Mouse (Mus musculus): Measurements from ENCODE around the gene Pias4. TPM values are rescaled to one million over a fixed set of nuclear protein-coding genes. Genes with fewer than 3 reads are reported as not detected.
A peak's percentile ranks its signal among the peaks of the same experiment; 100 is the strongest.

Pias4 gene
- polyA plus RNA-seq, 1 experiment from 2014 or later, result 44.0 TPM

DNA sequence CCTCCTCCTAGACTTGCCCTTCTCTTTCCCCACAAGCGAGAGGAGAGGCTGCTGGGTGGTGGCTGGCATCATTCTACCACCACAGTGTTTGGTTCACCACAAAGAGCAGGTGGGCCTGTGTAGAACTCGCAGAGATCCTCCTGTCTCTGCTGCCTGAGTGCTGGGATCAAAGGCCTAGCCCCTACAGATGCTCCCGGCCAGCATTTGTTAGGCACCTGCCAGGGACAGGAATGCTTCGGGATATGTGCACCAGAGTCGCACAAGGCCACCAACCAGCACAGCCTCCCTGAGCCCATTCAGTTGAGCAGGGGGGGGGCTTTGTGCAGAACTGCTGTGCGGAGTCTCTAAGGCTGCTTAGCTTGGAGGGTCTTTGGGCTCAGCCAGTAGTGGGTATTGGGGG, 22.4 kb downstream of the Pias4 start:
- Histone ChIP-seq H3K9ac (ENCODE audit: low read length) (no peak overlapping the region), H3K4me3 (ENCODE audit: low read depth, low read length) (no peak overlapping the region), H3K4me2 (ENCODE audit: low read length) (no peak overlapping the region), H3K9me3 (replicated peaks; ENCODE audit: control insufficient read depth, low read length) (no peaks in the 10 kb centered on the region), H3K4me1 (ENCODE audit: control insufficient read depth, insufficient read depth, low read length) (no peaks in the 10 kb centered on the region; the same call in 1 of the 2 replicates), H3K27ac (ENCODE audit: low read depth, low read length) (no peak overlapping the region), H3K27me3 (replicated peaks; ENCODE audit: control insufficient read depth, insufficient read depth, low read length) (no peaks in the 10 kb centered on the region), H3K36me3 (ENCODE audit: control insufficient read depth, insufficient read depth, low read length) (peaks cover 71% of the 10 kb centered on the region)
- no peak for DNase-seq (ENCODE audit: low spot score)
- WGBS, result 88% methylated on average over 6 of the region's 6 CpGs
- no peak for ATAC-seq

DNA sequence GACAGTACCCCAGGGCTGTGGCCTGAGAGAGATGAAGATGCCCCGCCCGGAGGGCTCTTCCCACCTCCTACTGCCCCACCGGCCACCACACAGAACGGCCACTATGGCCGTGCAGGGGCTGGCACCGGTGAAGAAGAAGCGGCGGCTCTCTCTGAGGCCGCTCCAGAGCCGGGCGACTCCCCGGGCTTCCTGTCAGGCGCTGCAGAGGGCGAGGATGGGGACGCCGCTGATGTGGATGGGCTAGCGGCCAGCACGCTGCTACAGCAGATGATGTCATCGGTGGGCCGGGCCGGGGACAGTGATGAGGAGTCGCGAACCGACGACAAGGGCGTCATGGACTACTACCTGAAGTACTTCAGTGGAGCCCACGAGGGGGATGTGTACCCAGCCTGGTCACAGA, 23.1 kb downstream of the Pias4 start:
- WGBS, result 93% methylated on average over 27 of the region's 27 CpGs
- H3K36me3 ChIP-seq (ENCODE audit: control insufficient read depth, insufficient read depth, low read length), result peaks cover 65% of the 10 kb centered on the region
- H3K9ac ChIP-seq (ENCODE audit: low read length), result no peak overlapping the region
- H3K4me2 ChIP-seq (ENCODE audit: low read length), result no peak overlapping the region
- H3K4me3 ChIP-seq (ENCODE audit: low read depth, low read length), result no peak overlapping the region
- H3K27ac ChIP-seq (ENCODE audit: low read depth, low read length), result no peak overlapping the region
- no peaks in the 10 kb centered on the region; the same call in 1 of the 2 replicates for H3K4me1 ChIP-seq (ENCODE audit: control insufficient read depth, insufficient read depth, low read length)
- ATAC-seq, result no peak
- no peaks in the 10 kb centered on the region for H3K27me3 ChIP-seq (replicated peaks; ENCODE audit: control insufficient read depth, insufficient read depth, low read length)
- DNase-seq (ENCODE audit: low spot score), result no peak
- H3K9me3 ChIP-seq (replicated peaks; ENCODE audit: control insufficient read depth, low read length), result no peaks in the 10 kb centered on the region

DNA sequence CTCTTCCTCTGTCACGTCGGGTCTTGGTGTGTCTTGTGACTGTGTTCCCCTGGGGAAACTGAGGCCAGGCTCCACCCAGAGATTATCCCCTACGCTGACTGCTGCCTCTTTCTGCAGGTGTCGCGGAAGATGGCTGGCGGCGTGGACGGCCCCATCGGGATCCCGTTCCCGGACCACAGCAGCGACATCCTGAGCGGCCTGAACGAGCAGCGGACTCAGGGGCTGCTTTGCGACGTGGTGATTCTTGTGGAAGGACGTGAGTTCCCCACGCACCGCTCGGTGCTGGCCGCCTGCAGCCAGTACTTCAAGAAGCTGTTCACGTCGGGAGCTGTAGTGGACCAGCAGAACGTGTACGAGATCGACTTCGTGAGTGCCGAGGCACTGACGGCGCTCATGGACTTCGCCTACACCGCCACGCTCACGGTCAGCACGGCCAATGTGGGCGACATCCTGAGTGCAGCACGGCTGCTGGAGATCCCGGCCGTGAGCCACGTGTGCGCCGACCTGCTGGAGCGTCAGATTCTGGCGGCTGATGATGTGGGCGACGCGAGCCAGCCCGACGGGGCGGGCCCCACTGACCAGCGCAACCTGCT, 23.8 kb downstream of the Pias4 start:
- no peak for ATAC-seq

DNA sequence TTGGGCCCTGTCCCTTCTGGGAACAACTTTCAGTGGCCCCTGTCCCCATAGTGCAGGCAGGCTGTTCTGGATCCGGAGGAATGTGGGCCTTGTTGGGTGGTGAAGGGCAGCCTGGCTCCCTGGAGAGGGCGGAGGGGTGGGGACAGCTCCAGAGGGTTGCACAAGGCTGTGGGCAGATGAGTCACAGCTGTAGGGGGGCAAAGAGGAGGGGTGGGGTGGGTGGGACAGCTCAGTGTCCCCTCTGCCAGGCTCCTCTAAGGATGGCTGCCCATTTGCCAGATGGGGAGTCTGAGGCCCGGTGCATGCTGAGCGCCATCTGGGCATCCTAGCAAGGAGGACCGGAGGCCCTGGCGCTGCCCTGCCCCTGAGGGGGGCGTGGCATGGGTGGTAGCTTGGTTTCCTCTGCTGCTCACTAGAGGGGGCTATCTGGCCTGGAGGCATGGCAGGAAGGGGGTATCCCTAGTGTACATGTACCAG, 24.5 kb downstream of the Pias4 start:
- peak overlapping the region; percentile 9; the same call in 1 of the 2 replicates for H3K27ac ChIP-seq (ENCODE audit: low read depth, low read length)
- ATAC-seq (no peak), DNase-seq (ENCODE audit: low spot score) (no peak)
- peaks cover 50% of the 10 kb centered on the region for H3K36me3 ChIP-seq (ENCODE audit: control insufficient read depth, insufficient read depth, low read length)
- H3K9ac ChIP-seq (ENCODE audit: low read length), result no peak overlapping the region
- H3K4me1 ChIP-seq (ENCODE audit: control insufficient read depth, insufficient read depth, low read length), result peaks cover 12% of the 10 kb centered on the region
- no peaks in the 10 kb centered on the region for H3K9me3 ChIP-seq (replicated peaks; ENCODE audit: control insufficient read depth, low read length)
- H3K4me2 ChIP-seq (ENCODE audit: low read length), result no peak overlapping the region
- 91% methylated on average over 7 of the region's 7 CpGs for WGBS
- no peak overlapping the region for H3K4me3 ChIP-seq (ENCODE audit: low read depth, low read length)
- H3K27me3 ChIP-seq (replicated peaks; ENCODE audit: control insufficient read depth, insufficient read depth, low read length), result no peaks in the 10 kb centered on the region

More for the DNA sequence above, 23.8 kb downstream of the Pias4 start:
- no peaks in the 10 kb centered on the region for H3K27me3 ChIP-seq (replicated peaks; ENCODE audit: control insufficient read depth, insufficient read depth, low read length)
- no peaks in the 10 kb centered on the region for H3K9me3 ChIP-seq (replicated peaks; ENCODE audit: control insufficient read depth, low read length)
- H3K4me1 ChIP-seq (ENCODE audit: control insufficient read depth, insufficient read depth, low read length), result peaks cover 5% of the 10 kb centered on the region
- peaks cover 57% of the 10 kb centered on the region for H3K36me3 ChIP-seq (ENCODE audit: control insufficient read depth, insufficient read depth, low read length)
- no peak for DNase-seq (ENCODE audit: low spot score)
- H3K4me2 ChIP-seq (ENCODE audit: low read length), result no peak overlapping the region
- H3K4me3 ChIP-seq (ENCODE audit: low read depth, low read length), result no peak overlapping the region
- 97% methylated on average over 52 of the region's 52 CpGs for WGBS
- H3K27ac ChIP-seq (ENCODE audit: low read depth, low read length), result no peak overlapping the region
- H3K9ac ChIP-seq (ENCODE audit: low read length), result no peak overlapping the region

DNA sequence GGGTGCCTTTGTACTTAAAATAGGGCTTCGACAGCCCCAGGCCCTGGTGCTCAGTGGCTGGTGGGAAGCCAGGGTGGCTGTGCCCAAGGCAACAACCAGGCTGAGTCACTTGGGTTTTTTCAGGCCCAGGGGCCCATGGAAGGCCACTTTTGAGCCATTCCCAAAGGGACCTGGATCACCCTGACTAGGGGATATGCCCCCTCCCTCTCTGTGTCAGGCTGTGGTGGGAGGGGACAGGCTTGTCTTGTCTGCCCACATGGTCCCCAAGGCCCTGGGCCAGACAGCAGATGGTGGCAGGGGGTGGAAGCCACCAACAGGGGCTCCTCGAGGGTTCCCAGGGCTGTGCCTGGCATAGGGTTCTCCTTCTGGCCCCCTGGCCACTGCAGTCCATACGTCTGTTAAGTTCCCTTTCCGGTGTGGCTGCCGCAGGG, 25.2 kb downstream of the Pias4 start:
- Histone ChIP-seq H3K4me1 (ENCODE audit: control insufficient read depth, insufficient read depth, low read length) (peaks cover 13% of the 10 kb centered on the region), H3K9ac (ENCODE audit: low read length) (no peak overlapping the region), H3K4me3 (ENCODE audit: low read depth, low read length) (no peak overlapping the region), H3K27me3 (replicated peaks; ENCODE audit: control insufficient read depth, insufficient read depth, low read length) (no peaks in the 10 kb centered on the region), H3K9me3 (replicated peaks; ENCODE audit: control insufficient read depth, low read length) (no peaks in the 10 kb centered on the region), H3K27ac (ENCODE audit: low read depth, low read length) (peak overlapping the region; percentile 24; the same call in 1 of the 2 replicates), H3K36me3 (ENCODE audit: control insufficient read depth, insufficient read depth, low read length) (peaks cover 44% of the 10 kb centered on the region), H3K4me2 (ENCODE audit: low read length) (no peak overlapping the region)
- no peak for ATAC-seq
- DNase-seq (ENCODE audit: low spot score), result peak; percentile 31
- 67% methylated on average over 5 of the region's 5 CpGs for WGBS

DNA sequence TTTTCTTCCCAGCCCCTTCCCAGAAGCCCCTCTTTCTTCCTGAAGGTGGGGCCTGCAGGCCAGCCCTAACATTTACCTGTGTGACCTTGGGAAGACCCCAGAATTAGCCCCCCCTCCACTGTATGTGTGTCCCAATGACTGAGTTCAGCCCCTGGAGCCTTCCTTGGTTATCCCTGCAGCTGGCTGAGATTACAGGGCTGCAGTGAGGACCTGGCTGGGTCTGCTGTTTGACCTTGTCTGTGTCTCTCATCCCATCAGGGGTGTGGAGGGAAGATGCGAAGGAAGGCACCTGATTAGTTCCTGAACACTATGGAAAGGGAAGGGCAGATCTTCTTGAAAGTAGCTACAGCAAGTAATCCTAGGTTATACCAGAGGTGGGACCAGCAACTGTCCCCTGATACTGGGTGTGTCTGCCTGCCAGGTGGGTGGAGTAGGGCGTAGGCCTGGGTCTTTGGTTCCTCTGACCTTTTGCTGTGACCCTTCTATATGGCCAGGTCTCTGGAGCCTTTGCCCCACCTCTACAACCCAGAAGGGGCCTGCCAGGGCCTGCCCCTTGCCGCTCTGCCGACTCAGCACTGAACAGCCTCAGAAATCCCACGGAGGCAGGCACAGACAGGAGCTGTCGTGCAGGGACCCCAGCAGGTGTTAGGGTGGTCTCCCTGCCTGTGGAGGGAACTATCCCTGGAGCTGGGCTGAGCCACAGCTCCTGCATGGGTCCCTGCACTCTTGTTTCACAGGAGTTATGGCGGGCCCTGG, 26.1 kb downstream of the Pias4 start:
- Histone ChIP-seq H3K4me3 (ENCODE audit: low read depth, low read length) (no peak overlapping the region), H3K4me2 (ENCODE audit: low read length) (no peak overlapping the region), H3K4me1 (ENCODE audit: control insufficient read depth, insufficient read depth, low read length) (peaks cover 13% of the 10 kb centered on the region), H3K27ac (ENCODE audit: low read depth, low read length) (no peak overlapping the region), H3K36me3 (ENCODE audit: control insufficient read depth, insufficient read depth, low read length) (peaks cover 34% of the 10 kb centered on the region), H3K9me3 (replicated peaks; ENCODE audit: control insufficient read depth, low read length) (no peaks in the 10 kb centered on the region), H3K9ac (ENCODE audit: low read length) (peak overlapping the region; percentile 21; the same call in 1 of the 2 replicates), H3K27me3 (replicated peaks; ENCODE audit: control insufficient read depth, insufficient read depth, low read length) (no peaks in the 10 kb centered on the region)
- DNase-seq (ENCODE audit: low spot score) (no peak), ATAC-seq (no peak)
- WGBS, result 89% methylated on average over 7 of the region's 7 CpGs

DNA sequence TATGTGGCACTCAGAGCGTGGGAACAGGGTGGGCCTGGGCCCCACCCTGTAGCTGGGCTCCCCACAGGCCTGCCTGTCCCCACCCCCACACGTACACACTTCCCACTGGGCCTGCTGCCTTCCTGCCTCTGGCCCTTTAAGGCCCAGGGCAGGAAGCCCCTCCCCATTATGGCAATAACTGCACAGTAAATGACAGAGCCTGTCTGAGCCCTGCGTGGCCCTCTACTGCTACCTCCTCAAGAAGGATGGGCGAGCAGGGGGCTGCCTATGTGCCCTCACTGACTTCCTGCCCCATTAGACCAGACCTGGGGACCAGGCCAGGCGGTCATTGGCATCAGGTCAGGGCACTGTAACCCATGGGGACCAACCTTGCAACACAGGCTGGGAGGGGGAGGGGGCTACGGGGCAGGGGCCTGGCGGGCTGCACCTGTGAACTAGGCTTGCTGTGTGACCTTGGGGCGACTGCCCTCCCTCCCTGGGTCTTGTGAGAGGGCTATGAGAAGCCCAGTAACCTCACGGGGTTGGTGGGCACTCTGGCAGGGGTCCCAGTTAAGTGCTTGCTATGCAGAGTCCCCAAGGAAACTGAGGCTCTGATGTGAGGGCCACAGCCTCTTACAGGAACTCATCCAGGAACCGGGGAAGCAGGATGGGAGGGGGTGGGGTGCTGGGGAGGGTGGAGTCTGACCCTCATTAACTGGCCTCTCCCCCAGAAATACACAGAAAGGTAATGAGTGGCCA, 26.8 kb downstream of the Pias4 start:
- peak overlapping the region; percentile 29; the same call in 1 of the 2 replicates for H3K9ac ChIP-seq (ENCODE audit: low read length)
- no peak overlapping the region for H3K4me3 ChIP-seq (ENCODE audit: low read depth, low read length)
- no peak overlapping the region for H3K4me2 ChIP-seq (ENCODE audit: low read length)

DNA sequence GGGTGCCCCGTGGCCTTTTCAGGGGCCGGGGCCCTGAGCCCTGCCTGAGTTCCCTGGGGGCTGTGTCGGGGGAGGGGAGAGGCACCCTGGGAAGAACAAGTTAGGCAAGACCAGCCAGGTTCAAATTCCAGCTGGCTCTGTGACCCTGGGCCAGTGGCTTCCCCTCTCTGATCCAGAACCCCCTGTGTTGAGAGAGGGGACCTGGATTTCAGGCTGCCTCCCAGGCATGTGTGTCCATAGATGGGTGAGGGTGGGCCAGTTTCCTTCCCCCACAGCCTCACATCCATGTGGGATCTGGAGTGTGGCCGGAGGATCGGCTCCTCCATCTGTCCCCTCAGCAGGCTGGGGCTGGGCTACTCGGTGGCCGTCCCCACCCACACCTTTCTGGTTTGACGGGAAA, 27.7 kb downstream of the Pias4 start:
- H3K27me3 ChIP-seq (replicated peaks; ENCODE audit: control insufficient read depth, insufficient read depth, low read length), result peaks cover 10% of the 10 kb centered on the region
- H3K4me3 ChIP-seq (ENCODE audit: low read depth, low read length), result no peak overlapping the region
- no peaks in the 10 kb centered on the region for H3K9me3 ChIP-seq (replicated peaks; ENCODE audit: control insufficient read depth, low read length)
- peaks cover 18% of the 10 kb centered on the region for H3K36me3 ChIP-seq (ENCODE audit: control insufficient read depth, insufficient read depth, low read length)
- 67% methylated on average over 8 of the region's 8 CpGs for WGBS
- no peak for DNase-seq (ENCODE audit: low spot score)
- H3K27ac ChIP-seq (ENCODE audit: low read depth, low read length), result no peak overlapping the region
- peak overlapping the region; percentile 88; the same call in 1 of the 2 replicates for H3K9ac ChIP-seq (ENCODE audit: low read length)
- peaks cover 13% of the 10 kb centered on the region for H3K4me1 ChIP-seq (ENCODE audit: control insufficient read depth, insufficient read depth, low read length)
- ATAC-seq, result no peak
- peak overlapping the region; percentile 94; the same call in 1 of the 2 replicates for H3K4me2 ChIP-seq (ENCODE audit: low read length)

More for the DNA sequence above, 26.8 kb downstream of the Pias4 start:
- H3K4me1 ChIP-seq (ENCODE audit: control insufficient read depth, insufficient read depth, low read length), result peaks cover 13% of the 10 kb centered on the region
- peaks cover 27% of the 10 kb centered on the region for H3K36me3 ChIP-seq (ENCODE audit: control insufficient read depth, insufficient read depth, low read length)
- no peak overlapping the region for H3K27ac ChIP-seq (ENCODE audit: low read depth, low read length)
- no peak for DNase-seq (ENCODE audit: low spot score)
- peaks cover under 1% of the 10 kb centered on the region; the same call in 1 of the 2 replicates for H3K27me3 ChIP-seq (replicated peaks; ENCODE audit: control insufficient read depth, insufficient read depth, low read length)
- no peaks in the 10 kb centered on the region for H3K9me3 ChIP-seq (replicated peaks; ENCODE audit: control insufficient read depth, low read length)
- ATAC-seq, result no peak
- 74% methylated on average over 10 of the region's 10 CpGs for WGBS
